Mouse (Mus musculus): ENCODE measurements around the gene Lrrn4cl.
"Not testable (repeated sequence)": the region's sequence is repeated elsewhere in the genome, so short reads cannot be mapped to it uniquely, and the experiment has no call there.

Gene Lrrn4cl

GRCm38 (mm10) chr19:8838041-8838730 is 12.4 kb upstream of the Lrrn4cl start:
- DNase-seq (ENCODE audit: low read depth) = no peak

DNA sequence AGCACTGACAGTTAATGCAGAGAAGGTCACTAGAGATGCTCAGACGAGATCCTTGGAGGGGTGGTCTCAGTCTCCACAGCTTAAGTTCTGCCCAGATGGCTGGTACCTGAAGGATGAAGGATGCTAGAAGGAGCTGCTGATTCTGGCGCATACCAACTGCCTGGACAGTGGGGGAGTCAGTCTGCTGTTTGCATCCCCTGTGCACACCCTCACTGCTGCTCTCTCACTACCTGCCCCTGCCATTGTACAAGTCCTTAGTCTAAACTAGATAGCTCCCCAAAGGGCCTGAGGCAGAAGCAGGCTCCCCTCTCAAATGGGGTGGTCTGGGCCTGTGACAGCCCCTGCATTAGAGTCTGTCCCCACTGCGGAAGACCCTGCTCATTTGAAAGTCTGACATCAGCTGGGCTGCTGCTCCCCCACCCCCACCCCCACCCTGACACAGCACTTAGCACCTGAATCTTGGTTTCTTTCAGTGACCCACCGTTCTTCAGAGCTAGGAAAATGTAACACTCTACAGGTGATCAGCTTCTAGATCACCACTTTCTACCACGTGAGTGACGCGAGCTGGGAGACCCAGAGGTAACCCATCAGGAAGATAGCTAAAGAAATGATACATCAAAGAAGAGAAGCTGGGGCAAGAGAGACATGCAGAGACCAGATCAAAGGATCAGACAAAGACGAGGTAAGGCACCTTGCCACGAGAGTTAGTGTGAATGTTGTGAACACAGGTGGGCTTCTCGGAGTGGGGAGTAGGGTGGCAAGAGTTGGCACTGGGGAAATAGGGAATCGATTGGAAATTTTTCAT is 11.3 kb upstream of the Lrrn4cl start, which contains the start of gene Gng3:
Gene Gng3 (minus strand): TSS at position 92 of the 805 bp plus-strand sequence.
- no peak for DNase-seq (ENCODE audit: low read depth)

DNA sequence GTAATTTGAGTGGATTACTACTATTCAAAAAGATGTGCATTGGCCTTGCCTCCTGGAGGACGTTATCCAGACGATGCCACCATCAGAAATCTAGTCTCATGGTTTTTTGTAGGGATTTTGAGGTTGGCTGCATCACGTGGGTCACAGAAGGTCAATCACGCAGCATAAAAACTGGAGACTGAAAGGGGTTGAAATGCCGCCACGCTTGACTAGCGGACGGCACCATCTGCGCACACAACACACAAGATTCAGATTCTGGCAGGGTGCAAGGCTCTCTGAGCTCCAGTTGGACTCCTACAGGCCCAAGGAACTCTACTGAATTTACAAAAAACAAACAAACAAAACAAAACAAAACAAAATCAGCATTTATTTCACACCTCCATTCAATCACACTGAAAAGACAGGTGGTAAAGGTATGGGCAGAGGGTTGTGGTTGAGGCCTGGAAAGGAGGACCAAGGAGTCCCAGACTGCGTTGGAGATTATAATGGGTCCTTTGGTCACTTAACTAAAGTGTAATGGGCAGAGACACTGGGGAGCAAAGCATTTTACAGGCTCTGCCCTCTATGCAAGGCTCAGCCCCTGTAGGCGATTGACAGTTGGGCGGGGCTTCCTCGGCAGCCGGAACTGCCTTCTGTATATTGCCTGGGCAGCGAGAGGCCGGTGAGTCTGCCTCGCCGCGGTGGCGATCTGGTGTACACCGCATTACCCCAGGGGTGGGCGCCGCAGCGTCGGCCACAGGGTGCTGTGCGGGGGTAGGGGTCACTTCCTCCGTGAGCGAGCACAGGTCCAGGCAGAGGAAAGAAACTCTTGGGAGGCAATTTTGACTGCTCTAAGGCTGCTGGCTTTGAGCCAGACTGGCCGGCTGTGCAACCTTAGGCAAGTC is 10.4 kb upstream of the Lrrn4cl start:
- no peak for DNase-seq (ENCODE audit: low read depth)

DNA sequence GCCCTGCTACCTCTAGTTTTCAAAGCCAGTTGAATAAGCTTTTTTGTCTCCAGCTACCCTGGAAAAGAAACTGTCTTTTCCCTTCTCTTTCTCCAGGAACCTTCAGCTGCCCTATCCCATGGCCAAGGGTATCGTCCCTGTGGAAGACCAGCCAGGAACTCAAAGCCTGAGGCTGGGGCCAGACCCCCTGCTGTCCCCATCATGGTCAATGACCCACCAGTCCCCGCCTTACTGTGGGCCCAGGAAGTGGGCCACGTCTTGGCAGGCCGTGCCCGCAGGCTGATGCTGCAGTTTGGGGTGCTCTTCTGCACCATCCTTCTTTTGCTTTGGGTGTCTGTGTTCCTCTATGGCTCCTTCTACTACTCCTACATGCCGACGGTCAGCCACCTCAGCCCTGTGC is 9.6 kb upstream of the Lrrn4cl start:
- DNase-seq (ENCODE audit: low read depth) = no peak

- DNase-seq (ENCODE audit: low read depth) = no peak
Observed at GRCm38 (mm10) chr19:8842961-8843360, 7.6 kb upstream of the Lrrn4cl start.

- DNase-seq (ENCODE audit: low read depth) = peak; percentile 83
Observed at GRCm38 (mm10) chr19:8844371-8845129, 6.0 kb upstream of the Lrrn4cl start.

DNA sequence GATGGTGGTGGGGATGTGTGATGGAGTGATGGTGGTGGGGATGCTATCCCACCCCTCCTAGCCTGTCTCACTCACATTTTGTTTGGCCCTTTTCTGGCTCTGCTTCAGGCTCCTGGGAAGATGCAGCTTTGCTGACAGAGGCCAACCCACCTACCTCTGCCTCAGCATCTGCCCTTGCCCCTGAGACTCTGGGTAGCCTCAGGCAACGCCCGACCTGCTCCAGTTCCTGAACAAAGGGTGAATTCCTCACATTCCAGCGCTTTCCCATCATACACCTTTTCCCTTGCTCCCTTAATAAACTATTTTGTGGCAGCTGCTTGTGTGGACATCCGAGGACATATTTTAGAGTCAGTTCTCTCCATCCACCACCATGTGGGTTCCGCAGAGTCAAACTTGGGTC is 2.2 kb upstream of the Lrrn4cl start:
- DNase-seq (ENCODE audit: low read depth) = no peak

DNA sequence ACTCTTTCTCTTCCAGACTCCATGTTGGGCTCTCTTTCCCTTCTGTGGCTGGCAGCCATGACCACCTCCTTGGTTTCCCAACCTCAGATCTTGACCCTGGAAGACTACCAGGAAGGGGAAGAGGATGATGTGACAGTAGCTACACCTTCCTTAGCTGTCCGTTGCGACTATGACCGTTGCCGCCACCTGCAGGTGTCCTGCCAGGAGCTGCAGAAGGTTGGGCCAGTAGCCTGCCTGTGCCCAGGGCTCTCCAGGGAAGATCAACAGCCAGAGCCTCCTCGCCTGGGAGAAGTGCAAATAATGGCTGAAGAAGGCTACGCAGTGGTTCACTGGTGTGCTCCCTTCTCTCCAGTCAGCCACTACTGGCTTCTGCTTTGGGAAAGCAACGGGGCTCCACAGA is 1.1 kb downstream of the Lrrn4cl start:
- DNase-seq (ENCODE audit: low read depth) = no peak

DNA sequence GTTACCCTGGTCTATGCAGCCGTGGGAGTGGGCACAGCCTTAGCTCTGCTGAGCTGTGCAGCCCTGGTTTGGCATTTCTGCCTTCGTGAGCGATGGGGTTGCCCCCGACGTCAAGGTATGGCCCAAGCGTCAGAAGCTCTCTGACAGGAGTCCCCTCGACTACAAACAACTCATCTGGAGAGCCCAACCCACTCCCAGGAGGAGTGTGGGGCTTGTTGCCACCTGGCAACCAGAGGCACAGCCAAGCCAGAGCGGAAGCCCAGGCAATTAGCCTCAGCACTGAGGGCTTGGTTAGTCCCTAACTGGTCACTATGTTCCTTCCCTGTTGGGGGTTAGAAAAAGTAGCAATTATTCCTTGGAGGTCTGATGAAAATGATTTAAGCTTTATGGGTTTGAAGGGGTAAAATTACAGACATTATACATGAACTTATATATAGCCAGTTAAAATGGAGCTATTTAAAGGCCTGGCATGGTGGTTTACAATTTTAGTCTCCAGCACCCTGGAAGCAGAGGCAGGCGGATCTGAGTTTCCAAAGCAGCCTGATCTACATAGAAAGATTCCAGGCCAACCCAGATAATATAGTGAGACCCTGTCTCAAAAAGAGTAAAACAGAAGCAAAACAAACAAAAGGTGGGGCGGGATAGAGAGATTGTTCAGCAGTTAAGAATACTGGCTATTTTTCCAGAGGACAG is 1.8 kb downstream of the Lrrn4cl start:
- no peak for DNase-seq (ENCODE audit: low read depth)

GRCm38 (mm10) chr19:8853117-8853516 is 2.5 kb downstream of the Lrrn4cl start:
- no peak for DNase-seq (ENCODE audit: low read depth)

- DNase-seq (ENCODE audit: low read depth) = peak; percentile 59
Observed at GRCm38 (mm10) chr19:8857689-8858088, 7.1 kb downstream of the Lrrn4cl start.

- no peak for DNase-seq (ENCODE audit: low read depth)
Observed at GRCm38 (mm10) chr19:8859018-8859417, 8.4 kb downstream of the Lrrn4cl start.

DNA sequence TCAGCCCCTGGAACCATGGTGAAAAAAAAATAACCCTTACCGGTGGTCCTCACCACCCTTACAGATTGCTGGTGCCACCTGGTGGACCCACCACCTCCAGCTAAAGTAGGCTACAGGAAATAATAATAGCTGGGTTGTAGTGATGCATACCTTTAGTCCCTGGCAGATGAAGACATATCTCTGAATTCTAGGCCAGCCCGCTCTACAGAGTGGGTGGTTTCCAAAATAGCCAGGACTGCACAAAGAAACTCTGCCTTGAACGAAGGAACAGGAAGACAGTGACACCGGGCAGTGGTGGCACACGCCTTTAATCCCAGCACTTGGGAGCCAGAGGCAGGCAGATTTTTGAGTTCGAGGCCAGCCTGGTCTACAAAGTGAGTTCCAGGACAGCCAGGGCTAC is 13.7 kb downstream of the Lrrn4cl start:
- DNase-seq (ENCODE audit: low read depth) = no peak

DNA sequence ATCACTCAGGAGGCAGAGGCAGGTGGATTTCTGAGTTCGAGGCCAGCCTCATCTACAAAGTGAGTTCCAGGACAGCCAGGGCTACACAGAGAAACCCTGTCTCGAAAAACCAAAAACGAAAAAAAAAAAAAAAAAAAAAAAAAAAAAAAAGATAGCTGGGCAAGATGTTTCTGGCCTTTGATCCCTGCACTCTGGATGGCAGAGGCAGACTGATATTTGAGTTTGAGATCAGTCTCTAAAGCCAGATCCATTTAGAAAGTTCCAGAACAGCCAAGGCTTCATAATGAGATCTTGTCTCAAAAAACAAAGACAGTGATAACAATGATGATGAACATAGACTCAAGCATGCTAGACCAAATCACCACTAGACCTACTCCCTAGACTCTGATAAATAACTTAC is 19.8 kb downstream of the Lrrn4cl start:
- DNase-seq (ENCODE audit: low read depth) = not testable (repeated sequence)

- no peak for DNase-seq (ENCODE audit: low read depth)
Observed at GRCm38 (mm10) chr19:8870838-8871237, 20.3 kb downstream of the Lrrn4cl start.

GRCm38 (mm10) chr19:8871267-8872186 is 21.0 kb downstream of the Lrrn4cl start, which contains the start of gene Ubxn1:
Ubxn1 (plus strand) TSS chr19:8871496.
- DNase-seq (ENCODE audit: low read depth) = peak; percentile 94

GRCm38 (mm10) chr19:8872266-8872840 is 21.8 kb downstream of the Lrrn4cl start:
- no peak for DNase-seq (ENCODE audit: low read depth)

GRCm38 (mm10) chr19:8875031-8875430 is 24.5 kb downstream of the Lrrn4cl start:
- no peak for DNase-seq (ENCODE audit: low read depth)

DNA sequence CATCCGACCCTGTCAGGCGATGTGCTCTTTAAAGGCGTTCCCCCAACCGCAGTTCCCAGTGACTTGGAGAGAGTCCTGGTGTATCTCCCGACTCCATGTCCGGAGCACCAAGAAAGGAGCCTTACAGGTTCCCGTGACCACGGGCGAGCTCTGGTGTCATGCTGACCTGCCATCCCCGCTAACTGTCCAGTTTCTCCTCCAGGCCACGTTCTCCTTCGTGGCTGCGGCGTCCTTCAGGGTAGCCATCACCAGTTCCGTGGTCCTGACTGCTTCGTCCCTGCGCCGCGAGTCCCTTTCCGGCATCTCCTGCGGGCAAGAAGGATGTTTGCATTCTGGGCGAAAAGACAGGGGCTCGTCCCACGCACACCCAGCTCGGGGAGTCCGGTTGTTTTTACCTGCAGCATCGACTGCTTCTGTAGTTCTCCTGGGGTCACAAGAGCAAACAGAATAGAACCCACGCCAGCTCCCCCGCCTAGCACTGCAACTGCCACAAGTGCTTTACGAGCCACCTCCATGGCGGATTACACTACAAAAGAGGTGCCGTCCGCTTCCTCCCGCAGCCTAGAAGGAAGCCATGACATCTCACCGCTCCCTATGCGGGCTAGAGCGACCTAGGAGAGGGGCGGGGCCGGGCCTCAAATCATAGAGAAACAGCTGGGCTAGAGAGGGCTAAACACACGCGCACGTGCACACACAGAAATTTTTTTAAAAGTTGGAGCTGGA is 29.9 kb downstream of the Lrrn4cl start, which contains the start of gene Uqcc3:
Gene Uqcc3 (minus strand): TSS at position 613 of the 723 bp plus-strand sequence.
- DNase-seq (ENCODE audit: low read depth) = peak; percentile 82
